Mouse (Mus musculus): ENCODE measurements around the gene Rangap1.
"Not testable (repeated sequence)": the region's sequence is repeated elsewhere in the genome, so short reads cannot be mapped to it uniquely, and the experiment has no call there.

Rangap1 gene

GRCm38 (mm10) chr15:81739924-81740323 is 5.4 kb downstream of the Rangap1 start:
- no peak for DNase-seq (ENCODE audit: low spot score)

- no peak for DNase-seq (ENCODE audit: low spot score)
These were observed 6.0 kb downstream of the Rangap1 start for GRCm38 (mm10) chr15:81739296-81739695.

- no peak for DNase-seq (ENCODE audit: low spot score)
These were observed 10.3 kb downstream of the Rangap1 start for GRCm38 (mm10) chr15:81735075-81735474.

- DNase-seq (ENCODE audit: low spot score): peak; percentile 93
These were observed 15.3 kb downstream of the Rangap1 start for GRCm38 (mm10) chr15:81729792-81730635.

- peak; percentile 62 for DNase-seq (ENCODE audit: low spot score)
These were observed 16.0 kb downstream of the Rangap1 start for GRCm38 (mm10) chr15:81729241-81729791.

- DNase-seq (ENCODE audit: low spot score): no peak
These were observed 19.4 kb downstream of the Rangap1 start for GRCm38 (mm10) chr15:81725965-81726364.

- DNase-seq (ENCODE audit: low spot score): no peak
These were observed 21.7 kb downstream of the Rangap1 start for GRCm38 (mm10) chr15:81723653-81724052.

- DNase-seq (ENCODE audit: low spot score): no peak
These were observed 23.0 kb downstream of the Rangap1 start for GRCm38 (mm10) chr15:81722361-81722760.

- DNase-seq (ENCODE audit: low spot score): no peak
These were observed 26.2 kb downstream of the Rangap1 start for GRCm38 (mm10) chr15:81719139-81719531.

GRCm38 (mm10) chr15:81718336-81719138 is 26.8 kb downstream of the Rangap1 start:
- DNase-seq (ENCODE audit: low spot score): no peak

- DNase-seq (ENCODE audit: low spot score): no peak
These were observed 31.6 kb downstream of the Rangap1 start for GRCm38 (mm10) chr15:81713742-81714141.

GRCm38 (mm10) chr15:81710801-81711200 is 34.5 kb downstream of the Rangap1 start:
- no peak for DNase-seq (ENCODE audit: low spot score)

- no peak for DNase-seq (ENCODE audit: low spot score)
These were observed 35.6 kb downstream of the Rangap1 start for GRCm38 (mm10) chr15:81709686-81710085.

- DNase-seq (ENCODE audit: low spot score): no peak
These were observed 36.3 kb downstream of the Rangap1 start for GRCm38 (mm10) chr15:81708991-81709390.

GRCm38 (mm10) chr15:81703094-81703489 is 42.2 kb downstream of the Rangap1 start:
- no peak for DNase-seq (ENCODE audit: low spot score)

- no peak for DNase-seq (ENCODE audit: low spot score)
These were observed 42.8 kb downstream of the Rangap1 start for GRCm38 (mm10) chr15:81702306-81703093.

GRCm38 (mm10) chr15:81701350-81701749 is 44.0 kb downstream of the Rangap1 start:
- DNase-seq (ENCODE audit: low spot score): not testable (repeated sequence)

- DNase-seq (ENCODE audit: low spot score): no peak
These were observed 44.7 kb downstream of the Rangap1 start for GRCm38 (mm10) chr15:81700601-81701000.

GRCm38 (mm10) chr15:81700161-81700560 is 45.2 kb downstream of the Rangap1 start:
- no peak for DNase-seq (ENCODE audit: low spot score)

- DNase-seq (ENCODE audit: low spot score): no peak
These were observed 46.8 kb downstream of the Rangap1 start for GRCm38 (mm10) chr15:81698532-81698931.

- no peak for DNase-seq (ENCODE audit: low spot score)
These were observed 47.5 kb downstream of the Rangap1 start for GRCm38 (mm10) chr15:81697847-81698246.

- no peak for DNase-seq (ENCODE audit: low spot score)
These were observed 48.2 kb downstream of the Rangap1 start, which contains the start of gene Chadl for GRCm38 (mm10) chr15:81697175-81697574. Gene Chadl (minus strand): TSS chr15:81697287.

Measured in testis, postnatal 10 days (tissue).